8 mouse cellular contexts compared by ENCODE assay signal in the genomic region with DNA sequence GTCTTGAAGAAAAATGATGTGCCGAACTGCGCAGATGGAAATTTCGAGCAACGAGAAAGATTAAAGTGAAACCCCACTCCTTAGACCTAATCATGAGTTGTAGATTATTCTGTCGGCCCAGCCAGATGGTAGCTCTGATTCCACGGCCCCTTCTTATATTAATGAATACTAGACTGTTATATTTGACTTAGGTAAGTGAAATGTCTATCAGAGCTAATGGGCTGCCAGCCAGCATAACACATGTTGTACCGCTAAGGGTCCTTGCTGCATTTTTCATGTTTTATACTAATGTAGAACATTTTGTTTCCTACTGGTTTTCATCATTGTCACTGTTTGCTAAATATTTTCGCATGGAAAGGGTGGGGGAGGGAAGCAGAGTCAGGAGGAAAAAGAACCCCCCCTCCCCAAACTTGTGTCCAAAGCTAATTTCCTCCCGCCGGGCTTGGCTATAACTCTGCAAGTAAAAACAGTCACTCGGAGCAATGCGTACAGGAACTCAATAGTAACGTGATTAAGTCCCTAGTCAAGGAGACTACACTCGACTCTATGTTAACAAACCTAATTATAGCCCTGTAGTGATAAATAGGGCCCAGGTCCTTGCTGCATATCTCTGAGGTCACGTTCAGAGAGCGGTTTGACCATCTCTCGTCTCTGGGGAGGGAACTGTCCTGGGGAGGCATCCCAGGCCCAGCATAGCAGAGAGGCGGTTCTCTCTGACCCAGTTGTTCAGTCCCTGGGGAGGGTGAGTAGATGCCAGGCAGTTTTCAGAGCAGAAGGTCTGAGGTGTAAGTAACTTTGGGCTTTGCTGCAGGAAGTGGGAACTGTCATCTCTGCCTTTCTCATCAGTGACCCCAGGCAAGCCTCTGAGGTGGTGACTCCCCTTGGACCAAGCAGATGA. TPM values are rescaled to one million over a fixed set of nuclear protein-coding genes. Genes with fewer than 3 reads are reported as not detected.
A peak's percentile ranks its signal among the peaks of the same experiment; 100 is the strongest.
DNase-seq lines count a peak whose midpoint lies in the region; ATAC-seq and TF ChIP-seq lines count a peak whose summit lies in the region.

No protein-coding gene starts in this region.

- H3K36me3 ChIP-seq in kidney, adult 2 months (ENCODE audit: control insufficient read depth, insufficient read depth, low read length): no peaks in the 10 kb centered on the region
- H3K36me3 ChIP-seq in intestine, embryonic 16.5 days (ENCODE audit: control insufficient read depth, insufficient read depth, low read length): no peaks in the 10 kb centered on the region

- no peak for TF ChIP-seq CTCF in kidney, adult 2 months (conservative IDR thresholded peaks at IDR 0.05; ENCODE audit: insufficient read depth, insufficient read length, low read depth, low read length)

- H3K4me1 ChIP-seq in kidney, adult 2 months (ENCODE audit: control insufficient read depth, insufficient read depth, low read length): no peaks in the 10 kb centered on the region
- peaks cover 19% of the 10 kb centered on the region for H3K4me1 ChIP-seq in intestine, embryonic 16.5 days (ENCODE audit: control insufficient read depth, insufficient read depth, low read length)

- no peaks in the 10 kb centered on the region for H3K27me3 ChIP-seq in kidney, adult 2 months (replicated peaks; ENCODE audit: control insufficient read depth, insufficient read depth, low read length)
- H3K27me3 ChIP-seq in intestine, embryonic 16.5 days (replicated peaks; ENCODE audit: control insufficient read depth, insufficient read depth, low read length): 0 out of 2 replicates have a peak, but pooled peaks cover 2% of the 10 kb centered on the region

- ATAC-seq in intestine, embryonic 16.5 days: peak; percentile 54; the same call in 1 of the 2 replicates
- no peak for ATAC-seq in activated CD4-positive, CD25-positive, alpha-beta regulatory T cell, adult 4 months

- peak overlapping the region; percentile 46 for H3K4me2 ChIP-seq in intestine, embryonic 16.5 days (ENCODE audit: low read depth, low read length)

- H3K9ac ChIP-seq in intestine, embryonic 16.5 days (ENCODE audit: low read depth, low read length): no peak overlapping the region

- H3K27ac ChIP-seq in kidney, adult 2 months (ENCODE audit: insufficient read depth, low read depth, low read length): no peak overlapping the region
- H3K27ac ChIP-seq in intestine, embryonic 16.5 days (ENCODE audit: low read length): 0 out of 2 replicates have a peak overlapping the region, but pooled peaks have one; percentile 21

- TF ChIP-seq POLR2A in kidney, adult 2 months (IDR thresholded peaks at IDR 0.05; ENCODE audit: low read depth, low read length): no peak

- peak; percentile 7 for DNase-seq in kidney, adult 2 months
- no peak for DNase-seq in kidney, adult 9 months
- DNase-seq in forelimb bud, embryonic 11.5 days (ENCODE audit: low read depth, low spot score): peak; percentile 92
- peak; percentile 82 for DNase-seq in lung, postnatal 10 days
- DNase-seq in spleen, postnatal 10 days (ENCODE audit: low spot score in 2 of 2): no peak
- DNase-seq in frontal cortex, postnatal 36 days (ENCODE audit: low spot score in 2 of 2): no peak

- WGBS in kidney, adult 2 months: 45% methylated on average over 18 of the region's 18 CpGs
- 24% methylated on average over 18 of the region's 18 CpGs for WGBS in intestine, embryonic 16.5 days

- H3K4me3 ChIP-seq in kidney, adult 2 months (ENCODE audit: insufficient read depth, low read depth, low read length): no peak overlapping the region
- H3K4me3 ChIP-seq in intestine, embryonic 16.5 days (ENCODE audit: low read length): no peak overlapping the region

- H3K9me3 ChIP-seq in intestine, embryonic 16.5 days (ENCODE audit: control insufficient read depth, low read length): no peaks in the 10 kb centered on the region

RNA-seq across cellular contexts. Expression of gene Comtd1, which starts 56.0 kb away (rescaled TPM):
- polyA plus RNA-seq in kidney, adult 2 months (2012; rRNA removed): 30.3 and 35.2 TPM in 2 replicates
- polyA plus RNA-seq in intestine, embryonic 16.5 days (2015; fragmentation: Nextera tagmentation; extraction: Ambion mirVana): 88.2 and 89.1 TPM in 2 replicates
- 10 to 100 TPM; 17.4 to 27.6 TPM for polyA plus RNA-seq in activated CD4-positive, CD25-positive, alpha-beta regulatory T cell, adult 4 months (2017; shearing (Covaris generic))

Comparison
In these comparisons a context has a peak if more than half of its experiments do, and no peak if none do; other contexts are left out.
1. DNase-seq: peak in kidney, adult 2 months (single experiment), forelimb bud, embryonic 11.5 days (single experiment) and lung, postnatal 10 days (single experiment); none in kidney, adult 9 months (single experiment), spleen, postnatal 10 days (0 of 2) and frontal cortex, postnatal 36 days (0 of 2).